In the genomic region with DNA sequence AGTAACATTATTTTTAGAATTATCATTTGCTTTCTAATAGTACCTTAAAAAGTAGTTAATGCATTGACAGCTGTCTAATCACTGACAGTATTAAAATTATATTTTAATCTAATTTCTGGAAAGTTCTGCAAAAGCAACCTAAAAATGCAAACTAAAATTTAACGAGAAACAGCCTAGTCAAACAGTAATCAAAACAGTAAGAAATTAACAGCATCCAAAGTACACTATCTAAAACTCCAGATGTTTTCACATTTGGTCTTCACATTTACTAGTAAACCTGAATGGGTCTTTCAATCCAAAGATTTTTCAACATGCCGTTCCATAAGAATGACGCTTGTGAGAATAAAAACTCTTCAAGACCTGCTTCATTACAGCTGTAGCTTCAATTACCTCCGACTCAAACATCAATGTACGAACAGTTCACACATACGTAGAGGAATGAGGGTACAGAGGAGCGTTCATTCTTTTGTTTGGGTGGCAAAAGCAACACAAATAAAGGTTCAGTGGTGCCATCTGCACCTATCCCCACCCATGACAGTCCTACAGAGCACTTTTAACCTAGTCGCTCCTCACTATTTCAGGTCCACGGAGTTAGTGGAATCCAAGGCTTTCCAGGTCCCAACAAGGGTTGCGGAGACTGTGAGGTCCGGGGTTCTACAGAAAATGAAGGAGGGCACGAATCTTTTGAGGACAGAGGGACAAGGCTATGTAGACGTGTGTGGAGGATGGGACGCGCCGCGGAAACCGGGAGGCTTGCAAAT, we compare ENCODE assay signal across 8 mouse cellular contexts. TPM values are rescaled to one million over a fixed set of nuclear protein-coding genes. Genes with fewer than 3 reads are reported as not detected.
DNase-seq lines count a peak whose midpoint lies in the region; ATAC-seq and TF ChIP-seq lines count a peak whose summit lies in the region.

No protein-coding gene starts in this region.

- H3K4me2 ChIP-seq in intestine, embryonic 15.5 days (replicated peaks) = peak overlapping the region; percentile 71
- H3K4me2 ChIP-seq in midbrain, postnatal 0 days (ENCODE audit: low read depth, low read length, poor library complexity, severe bottlenecking) = peak overlapping the region; percentile 77

- no peak for TF ChIP-seq POLR2A in thymus, adult 2 months (IDR thresholded peaks at IDR 0.05; ENCODE audit: control insufficient read depth, extremely low read depth, insufficient read depth, low read length, poor library complexity)

- H3K36me3 ChIP-seq in thymus, adult 2 months (ENCODE audit: control insufficient read depth, insufficient read depth, low read length) = no peaks in the 10 kb centered on the region
- no peaks in the 10 kb centered on the region for H3K36me3 ChIP-seq in intestine, embryonic 15.5 days
- H3K36me3 ChIP-seq in midbrain, postnatal 0 days (ENCODE audit: insufficient read depth, low read length) = no peaks in the 10 kb centered on the region

- H3K27ac ChIP-seq in thymus, adult 2 months (ENCODE audit: control insufficient read depth, insufficient read depth, low read length) = peak overlapping the region; percentile 66
- H3K27ac ChIP-seq in intestine, embryonic 15.5 days = peak overlapping the region; percentile 92; the same call in 1 of the 2 replicates
- peak overlapping the region; percentile 89 for H3K27ac ChIP-seq in midbrain, postnatal 0 days (ENCODE audit: low read depth, low read length)

- peaks cover 5% of the 10 kb centered on the region; the same call in 1 of the 2 replicates for H3K4me1 ChIP-seq in thymus, adult 2 months (replicated peaks; ENCODE audit: control insufficient read depth, insufficient read depth, low read length)
- H3K4me1 ChIP-seq in intestine, embryonic 15.5 days (replicated peaks) = 0 out of 2 replicates have a peak, but pooled peaks cover 3% of the 10 kb centered on the region
- H3K4me1 ChIP-seq in midbrain, postnatal 0 days (ENCODE audit: insufficient read depth, low read length) = peaks cover 4% of the 10 kb centered on the region; the same call in 1 of the 2 replicates

- peak; percentile 95 for DNase-seq in heart, adult 11 months
- no peak for DNase-seq in heart, postnatal 4 days
- no peak for DNase-seq in thymus, adult 2 months
- DNase-seq in thymus, postnatal 0 days (ENCODE audit: low spot score) = no peak
- DNase-seq in midbrain, postnatal 0 days (ENCODE audit: low spot score) = peak; percentile 5
- no peak for DNase-seq in adipocyte (ENCODE audit: low spot score)
- no peak for DNase-seq in urinary bladder, postnatal 36 days (ENCODE audit: low spot score in 2 of 2)

- peak overlapping the region; percentile 97 for H3K4me3 ChIP-seq in thymus, adult 2 months (ENCODE audit: control insufficient read depth, insufficient read depth, low read length)
- H3K4me3 ChIP-seq in intestine, embryonic 15.5 days (replicated peaks) = peak overlapping the region; percentile 95
- peak overlapping the region; percentile 95 for H3K4me3 ChIP-seq in midbrain, postnatal 0 days (ENCODE audit: low read depth, low read length)

- WGBS in thymus, adult 2 months = 5% methylated on average over 18 of the region's 18 CpGs
- WGBS in intestine, embryonic 15.5 days = 5% methylated on average over 18 of the region's 18 CpGs
- 5% methylated on average over 18 of the region's 18 CpGs for WGBS in midbrain, postnatal 0 days

- no peaks in the 10 kb centered on the region for H3K9me3 ChIP-seq in intestine, embryonic 15.5 days
- H3K9me3 ChIP-seq in midbrain, postnatal 0 days (ENCODE audit: low read length) = no peaks in the 10 kb centered on the region

- no peak for TF ChIP-seq CTCF in thymus, adult 2 months (IDR thresholded peaks at IDR 0.05; ENCODE audit: borderline replicate concordance, control insufficient read depth, extremely low read depth, insufficient read depth, low read length, poor library complexity)
- TF ChIP-seq CTCF in midbrain, postnatal 0 days (IDR thresholded peaks at IDR 0.05) = no peak

- ATAC-seq in intestine, embryonic 15.5 days = no peak; the same call in 1 of the 2 replicates
- peak; percentile 12; the same call in 1 of the 2 replicates for ATAC-seq in midbrain, postnatal 0 days (ENCODE audit: low FRiP score)

- H3K9ac ChIP-seq in intestine, embryonic 15.5 days = peak overlapping the region; percentile 82
- peak overlapping the region; percentile 83 for H3K9ac ChIP-seq in midbrain, postnatal 0 days (replicated peaks; ENCODE audit: low read length, poor library complexity, severe bottlenecking)

- H3K27me3 ChIP-seq in thymus, adult 2 months (ENCODE audit: control insufficient read depth, insufficient read depth, low read length) = no peaks in the 10 kb centered on the region
- H3K27me3 ChIP-seq in intestine, embryonic 15.5 days (replicated peaks) = no peaks in the 10 kb centered on the region
- H3K27me3 ChIP-seq in midbrain, postnatal 0 days (ENCODE audit: insufficient read depth, low read length) = no peaks in the 10 kb centered on the region

RNA-seq across cellular contexts. Expression of a gene that starts 0.9 kb away (rescaled TPM):
- 10 to 100 TPM; 30.7 to 33.1 TPM for total RNA-seq in heart, postnatal 4 days (2021)
- polyA plus RNA-seq in thymus, adult 2 months (2012; rRNA removed) = 10.4 and 10.5 TPM in 2 replicates
- 9.5 and 11.1 TPM in 2 replicates for polyA plus RNA-seq in thymus, postnatal 0 days (2015; fragmentation: Nextera tagmentation; extraction: Ambion mirVana)
- polyA plus RNA-seq in intestine, embryonic 15.5 days (2015; fragmentation: Nextera tagmentation; extraction: Ambion mirVana) = 8.4 and 9.2 TPM in 2 replicates
- 56.9 and 62.7 TPM in 2 replicates for total RNA-seq in midbrain, postnatal 0 days (2014; rRNA removed)
- 12.3 and 16.0 TPM in 2 replicates for polyA plus RNA-seq in midbrain, postnatal 0 days (2015; fragmentation: Nextera tagmentation; extraction: Ambion mirVana)

RNA-seq across cellular contexts. Expression of a gene that starts 1.1 kb away (rescaled TPM):
- total RNA-seq in heart, postnatal 4 days (2021) = 10 to 100 TPM; 32.8 to 37.2 TPM
- 17.2 and 19.9 TPM in 2 replicates for polyA plus RNA-seq in thymus, adult 2 months (2012; rRNA removed)
- polyA plus RNA-seq in thymus, postnatal 0 days (2015; fragmentation: Nextera tagmentation; extraction: Ambion mirVana) = 48.7 and 60.6 TPM in 2 replicates
- polyA plus RNA-seq in intestine, embryonic 15.5 days (2015; fragmentation: Nextera tagmentation; extraction: Ambion mirVana) = 30.4 and 34.2 TPM in 2 replicates
- total RNA-seq in midbrain, postnatal 0 days (2014; rRNA removed) = 28.4 and 49.1 TPM in 2 replicates
- 28.7 and 34.2 TPM in 2 replicates for polyA plus RNA-seq in midbrain, postnatal 0 days (2015; fragmentation: Nextera tagmentation; extraction: Ambion mirVana)

RNA-seq across cellular contexts. Expression of a gene that starts 43.1 kb away (rescaled TPM):
- total RNA-seq in heart, postnatal 4 days (2021) = under 1 TPM; 0.25 to 0.29 TPM
- polyA plus RNA-seq in thymus, adult 2 months (2012; rRNA removed) = 0.08 and 0.11 TPM in 2 replicates
- 0.04 and 0.06 TPM in 2 replicates for polyA plus RNA-seq in thymus, postnatal 0 days (2015; fragmentation: Nextera tagmentation; extraction: Ambion mirVana)
- polyA plus RNA-seq in intestine, embryonic 15.5 days (2015; fragmentation: Nextera tagmentation; extraction: Ambion mirVana) = not detected in 2 replicates
- not detected in 2 replicates for total RNA-seq in midbrain, postnatal 0 days (2014; rRNA removed)
- 0.17 TPM in 1 of 2 replicates, not detected in the other for polyA plus RNA-seq in midbrain, postnatal 0 days (2015; fragmentation: Nextera tagmentation; extraction: Ambion mirVana)

Comparison
In these comparisons a context has a peak if more than half of its experiments do, and no peak if none do; other contexts are left out.
1. DNase-seq: peak in heart, adult 11 months (single experiment) and midbrain, postnatal 0 days (single experiment); none in heart, postnatal 4 days (single experiment), thymus, adult 2 months (single experiment), thymus, postnatal 0 days (single experiment), adipocyte (single experiment) and urinary bladder, postnatal 36 days (0 of 2).
2. Peak in every context shown above with its lines, with median percentiles within 50 percentile points of each other: H3K27ac ChIP-seq and H3K4me3 ChIP-seq.